Mouse (Mus musculus) CH12.LX (cell line): Measurements from ENCODE around the gene Dclk1.

Experiments used
- CTCF ChIP-seq, 2 experiments: IDR thresholded peaks in 1 of 2; conservative IDR thresholded peaks in 1 of 2; 2 replicates each; pipeline ENCODE4 v1.5.1; 2011 to 2012; ENCODE audit warnings: low read depth in 2 of 2, low read length in 2 of 2, improper control_type of control experiment in 1 of 2, inconsistent platforms in 1 of 2, mild to moderate bottlenecking in 1 of 2, moderate library complexity in 1 of 2
- EP300 ChIP-seq: IDR thresholded peaks from 2 replicates; pipeline ENCODE4 v1.6.1; 2011; ENCODE audit warnings: low read length, improper control_type of control experiment
- MAX ChIP-seq: IDR thresholded peaks from 2 replicates; pipeline ENCODE4 v1.6.1; 2011; ENCODE audit warnings: low read length, improper control_type of control experiment
- PAX5 ChIP-seq: IDR thresholded peaks from 2 replicates; pipeline ENCODE4 v1.6.1; 2012; ENCODE audit warnings: low read length, inconsistent platforms, mixed read lengths
- POLR2A ChIP-seq: IDR thresholded peaks from 2 replicates; pipeline ENCODE4 v1.6.1; 2011; ENCODE audit warnings: low read depth, mild to moderate bottlenecking, improper control_type of control experiment, low read length
- SIN3A ChIP-seq: IDR thresholded peaks from 2 replicates; pipeline ENCODE4 v1.6.1; 2012; ENCODE audit warnings: low read length, improper control_type of control experiment, inconsistent platforms
- USF2 ChIP-seq: conservative IDR thresholded peaks from 2 replicates; pipeline ENCODE4 v1.6.1; 2011; ENCODE audit warnings: low read depth, low read length, improper control_type of control experiment

GRCm38 (mm10) chr3:55411547-55411946 lies 169.4 kb downstream of the Dclk1 start:
- TF ChIP-seq CTCF (conservative IDR thresholded peaks at IDR 0.05 in 1 of 2, IDR thresholded peaks at IDR 0.05 in 1 of 2; ENCODE audit: low read depth in 2 of 2, low read length in 2 of 2) = no peak
- no peak for TF ChIP-seq EP300
- no peak for TF ChIP-seq USF2
- TF ChIP-seq POLR2A = no peak
- TF ChIP-seq MAX = no peak
- no peak for TF ChIP-seq SIN3A
- TF ChIP-seq PAX5 = no peak
